Mouse (Mus musculus) erythroblast, embryonic 14.5 days (primary cell): ENCODE measurements around the gene Cd2bp2.

Source experiments
- GATA1 ChIP-seq: IDR thresholded peaks from 2 replicates; pipeline ENCODE4 v1.6.1; 2012; ENCODE audit warnings: low read length, inconsistent platforms, mixed read lengths
- TAL1 ChIP-seq: IDR thresholded peaks from 3 replicates; pipeline ENCODE4 v1.6.1; 2012; ENCODE audit warnings: low read length, inconsistent platforms, mixed read lengths

- TF ChIP-seq TAL1 (no peak), GATA1 (no peak)
Observed at GRCm38 (mm10) chr7:127213485-127213884, 17.6 kb upstream of the Cd2bp2 start.
